Mouse (Mus musculus): ENCODE data around the gene Pou3f1. TPM values are rescaled to one million over a fixed set of nuclear protein-coding genes. Genes with fewer than 3 reads are reported as not detected.
"Not testable (repeated sequence)": the region's sequence is repeated elsewhere in the genome, so short reads cannot be mapped to it uniquely, and the experiment has no call there.

Pou3f1 gene
- polyA plus RNA-seq, 1 experiment from 2014 or later, result 2.5 TPM

DNA sequence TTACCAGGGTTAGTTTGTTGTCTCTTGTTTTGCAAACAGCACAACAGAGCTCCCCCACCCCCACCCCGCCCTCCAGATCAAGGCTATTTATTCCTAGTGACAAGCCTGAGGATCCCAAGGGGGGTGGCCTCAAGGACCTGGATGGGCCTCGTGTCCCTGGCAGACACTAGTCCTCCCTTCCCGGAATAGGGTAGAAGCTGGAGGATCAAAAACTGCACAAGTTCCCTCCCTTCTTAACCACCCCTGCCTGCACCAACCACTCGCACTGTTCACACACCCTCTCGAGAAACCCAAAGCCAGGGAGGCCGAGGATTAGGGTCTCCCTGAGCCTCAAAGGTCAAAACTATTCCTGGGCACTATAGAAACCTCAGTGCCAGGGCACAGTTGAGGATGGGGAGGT is 43.2 kb downstream of the Pou3f1 start:
- H3K4me1 ChIP-seq, result peaks cover 73% of the 10 kb centered on the region
- peak overlapping the region; percentile 98 for H3K27ac ChIP-seq (replicated peaks)

DNA sequence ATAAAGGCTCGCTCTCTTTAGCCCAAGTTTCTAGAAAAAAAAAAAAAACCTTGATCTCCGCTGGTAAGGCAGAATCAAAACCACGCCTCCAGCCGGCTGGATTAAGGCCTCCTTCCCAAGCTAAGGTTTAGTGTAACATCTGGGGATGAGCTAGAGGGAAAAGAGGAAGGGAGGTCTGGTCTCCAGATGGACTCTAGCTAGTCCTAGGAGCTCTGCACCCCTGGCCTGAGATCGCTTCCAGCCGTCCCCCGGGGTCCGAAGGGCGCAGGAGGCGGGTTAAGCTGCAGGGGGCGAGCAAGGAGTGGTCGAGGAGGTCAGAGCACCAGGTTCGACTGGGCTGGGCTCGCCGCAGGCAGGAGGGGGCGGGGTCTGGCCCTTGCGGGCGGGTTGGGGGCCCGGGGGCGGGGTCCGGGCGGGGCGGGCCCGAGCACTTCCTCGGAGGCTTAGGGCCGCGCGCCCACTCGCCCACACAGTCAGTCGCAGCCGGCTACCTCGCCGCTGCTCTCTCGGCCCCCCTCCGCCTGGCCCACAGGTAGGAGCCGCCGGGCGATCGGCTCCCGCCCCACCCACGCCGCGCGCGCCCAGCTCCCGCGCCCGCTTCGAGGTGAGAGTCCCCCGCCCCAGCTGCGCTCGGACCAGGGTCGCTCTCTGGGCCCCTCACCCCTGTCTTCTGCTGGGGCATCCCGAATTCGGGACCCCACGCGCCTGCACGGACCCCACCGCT is 43.8 kb downstream of the Pou3f1 start, which contains the start of gene Fhl3:
Gene Fhl3, plus strand, starts transcription at position 454 of the 724 bp plus-strand sequence.
- Histone ChIP-seq H3K4me1 (peaks cover 77% of the 10 kb centered on the region), H3K4me3 (peak within 1 kb of the TSS; percentile 95), H3K27me3 (replicated peaks; ENCODE audit: low read depth, poor library complexity, severe bottlenecking) (peaks cover 18% of the 10 kb centered on the region), H3K36me3 (replicated peaks) (peaks cover 3% of the 10 kb centered on the region), H3K9me3 (no peaks in the 10 kb centered on the region), H3K27ac (replicated peaks) (peak within 1 kb of the TSS; percentile 98)
- under 1% methylated on average over 58 of the region's 59 CpGs for WGBS
- peak; percentile 94 for DNase-seq (ENCODE audit: low spot score)

More for the DNA sequence above, 43.2 kb downstream of the Pou3f1 start:
- H3K4me3 ChIP-seq, result peak overlapping the region; percentile 95
- H3K27me3 ChIP-seq (replicated peaks; ENCODE audit: low read depth, poor library complexity, severe bottlenecking), result peaks cover 24% of the 10 kb centered on the region
- no peaks in the 10 kb centered on the region; the same call in 1 of the 2 replicates for H3K36me3 ChIP-seq (replicated peaks)
- no peaks in the 10 kb centered on the region for H3K9me3 ChIP-seq
- no peak for DNase-seq (ENCODE audit: low spot score)
- 5% methylated on average over 6 of the region's 6 CpGs for WGBS

DNA sequence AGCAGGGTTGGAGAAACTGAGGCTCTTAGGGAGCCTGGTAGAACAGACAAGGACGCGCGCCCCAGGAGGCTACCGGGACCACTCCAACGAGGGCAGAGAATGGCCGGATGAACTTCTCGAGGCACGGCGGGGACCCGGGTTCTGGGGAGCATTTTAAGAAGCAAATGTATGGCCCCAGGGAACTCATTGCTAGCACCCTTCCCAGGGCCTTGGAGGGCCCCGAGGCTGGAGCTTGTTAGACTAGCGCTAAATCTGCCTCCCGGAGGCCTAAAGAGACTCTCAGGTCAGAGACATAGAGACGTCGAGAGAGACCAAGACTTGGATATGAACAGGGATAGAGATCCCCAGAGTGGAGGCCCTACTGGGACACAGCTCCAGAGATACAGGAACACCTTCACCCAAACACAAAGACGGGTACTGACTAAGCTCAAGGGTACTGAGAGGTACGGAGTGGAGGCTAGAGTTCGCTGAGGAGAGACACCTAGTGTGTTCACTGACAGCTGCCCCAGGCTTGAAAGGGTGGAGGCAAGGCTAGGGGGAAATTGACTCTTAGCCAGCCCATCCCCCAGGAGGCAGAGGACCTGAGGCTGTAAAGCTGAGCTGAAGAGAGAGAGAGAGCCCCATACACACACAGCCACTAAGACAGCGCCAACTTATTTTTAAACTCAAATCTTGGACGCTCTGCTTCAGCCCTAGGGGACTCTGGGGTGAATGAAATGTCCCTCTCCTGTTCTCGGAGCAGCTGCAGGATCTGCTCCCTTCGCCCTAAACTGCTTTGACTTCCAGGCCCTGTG is 44.6 kb downstream of the Pou3f1 start:
- peak overlapping the region; percentile 98 for H3K27ac ChIP-seq (replicated peaks)
- peaks cover 11% of the 10 kb centered on the region for H3K36me3 ChIP-seq (replicated peaks)
- H3K27me3 ChIP-seq (replicated peaks; ENCODE audit: low read depth, poor library complexity, severe bottlenecking), result peaks cover 9% of the 10 kb centered on the region
- H3K4me3 ChIP-seq, result peak overlapping the region; percentile 95
- peak; percentile 61 for DNase-seq (ENCODE audit: low spot score)
- peaks cover 77% of the 10 kb centered on the region for H3K4me1 ChIP-seq
- WGBS, result 1% methylated on average over 22 of the region's 22 CpGs
- no peaks in the 10 kb centered on the region for H3K9me3 ChIP-seq

DNA sequence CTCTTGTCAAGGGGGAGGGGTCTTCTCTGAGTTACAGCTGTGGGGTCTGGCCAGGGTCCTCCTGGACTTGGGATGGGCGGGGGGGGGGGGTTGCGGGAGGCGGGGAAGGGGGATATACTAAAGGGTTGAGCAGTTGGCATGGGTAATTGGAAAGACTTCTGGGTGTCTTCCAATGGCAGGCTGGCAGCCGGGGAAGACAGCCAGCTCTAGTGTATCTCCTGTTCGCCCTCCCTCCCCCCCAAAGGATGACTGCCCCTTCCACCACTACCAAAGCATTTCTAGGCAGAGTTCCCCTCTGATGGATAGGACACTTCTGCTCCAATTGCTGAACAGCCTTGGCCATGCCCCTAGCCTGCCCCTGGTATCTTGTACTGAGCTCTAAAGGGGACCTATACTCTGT is 45.3 kb downstream of the Pou3f1 start:
- Histone ChIP-seq H3K27ac (replicated peaks) (peak overlapping the region; percentile 98), H3K27me3 (replicated peaks; ENCODE audit: low read depth, poor library complexity, severe bottlenecking) (peaks cover 8% of the 10 kb centered on the region; the same call in 1 of the 2 replicates), H3K4me1 (peaks cover 80% of the 10 kb centered on the region), H3K36me3 (replicated peaks) (peaks cover 18% of the 10 kb centered on the region), H3K4me3 (peak overlapping the region; percentile 95), H3K9me3 (no peaks in the 10 kb centered on the region)
- 39% methylated on average over 5 of the region's 5 CpGs for WGBS
- DNase-seq (ENCODE audit: low spot score), result no peak

DNA sequence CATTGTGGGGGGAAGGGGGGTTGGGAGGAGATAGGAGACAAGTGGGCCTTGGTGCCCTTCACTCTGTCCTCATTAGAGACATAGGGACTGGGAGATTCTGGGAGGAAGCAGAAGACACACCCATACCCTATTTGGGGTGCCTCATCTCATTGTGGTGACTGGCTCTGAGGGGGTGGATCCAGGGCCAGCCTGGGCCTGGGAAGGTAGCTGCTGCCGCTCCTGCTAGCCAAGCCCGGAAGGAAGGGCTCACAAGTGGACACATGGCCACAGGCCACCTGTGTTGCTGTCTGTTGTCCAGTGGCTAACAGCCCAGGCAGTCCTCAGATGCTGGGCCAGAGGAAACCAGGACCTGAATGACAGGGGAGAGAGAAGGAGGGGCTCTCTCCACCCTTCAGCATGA is 46.8 kb downstream of the Pou3f1 start:
- 27% methylated on average over 2 of the region's 2 CpGs for WGBS
- peaks cover 8% of the 10 kb centered on the region; the same call in 1 of the 2 replicates for H3K27me3 ChIP-seq (replicated peaks; ENCODE audit: low read depth, poor library complexity, severe bottlenecking)
- peaks cover 28% of the 10 kb centered on the region for H3K36me3 ChIP-seq (replicated peaks)
- H3K27ac ChIP-seq (replicated peaks), result peak overlapping the region; percentile 92
- DNase-seq (ENCODE audit: low spot score), result peak; percentile 20
- H3K9me3 ChIP-seq, result no peaks in the 10 kb centered on the region
- peaks cover 95% of the 10 kb centered on the region for H3K4me1 ChIP-seq
- H3K4me3 ChIP-seq, result peak overlapping the region; percentile 48

DNA sequence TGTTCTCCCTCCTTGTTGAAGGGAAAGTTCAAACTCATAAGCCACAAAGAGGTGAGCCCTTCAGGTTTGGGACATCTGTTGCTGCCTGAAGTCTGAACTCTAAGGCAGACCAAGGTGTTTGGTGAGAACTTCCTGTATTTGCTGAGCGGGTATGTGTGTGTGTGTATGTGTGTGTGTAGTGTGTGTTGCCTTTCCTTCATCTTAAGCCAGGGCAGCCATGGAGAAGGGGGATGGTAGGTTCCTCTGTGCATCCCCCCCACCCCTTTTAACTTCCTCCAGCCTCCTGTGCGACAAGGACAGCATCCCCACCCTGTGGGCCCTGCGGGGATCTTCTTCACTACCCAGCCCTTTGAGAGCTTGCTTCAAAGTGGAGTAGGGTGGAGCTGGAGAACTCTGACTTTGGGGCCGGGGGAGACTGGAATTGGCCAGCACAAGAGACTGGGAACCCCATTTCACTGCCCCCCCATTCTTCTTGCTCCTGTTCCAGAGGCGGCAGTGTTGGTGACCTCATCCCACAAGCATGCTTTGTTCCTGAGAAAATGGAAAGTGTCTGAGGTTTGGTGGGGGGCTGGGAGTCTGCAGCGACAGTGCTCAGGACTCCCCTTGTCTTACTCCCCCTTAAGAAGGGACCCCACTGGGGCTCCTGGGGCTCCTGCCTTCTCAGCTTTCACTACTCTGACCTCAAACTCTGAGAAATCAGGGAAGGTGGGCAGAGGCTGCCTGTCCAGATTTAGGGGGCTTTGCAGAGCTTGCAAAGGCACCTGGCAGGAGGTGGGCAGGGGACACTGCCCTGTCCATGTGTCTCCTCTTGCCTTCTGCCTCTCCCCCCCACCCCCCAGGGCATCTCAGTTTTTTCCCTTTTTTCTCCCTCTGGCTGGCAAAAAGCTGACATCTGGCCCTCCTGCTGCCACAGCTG is 47.5 kb downstream of the Pou3f1 start:
- WGBS, result 4% methylated on average over 6 of the region's 6 CpGs

DNA sequence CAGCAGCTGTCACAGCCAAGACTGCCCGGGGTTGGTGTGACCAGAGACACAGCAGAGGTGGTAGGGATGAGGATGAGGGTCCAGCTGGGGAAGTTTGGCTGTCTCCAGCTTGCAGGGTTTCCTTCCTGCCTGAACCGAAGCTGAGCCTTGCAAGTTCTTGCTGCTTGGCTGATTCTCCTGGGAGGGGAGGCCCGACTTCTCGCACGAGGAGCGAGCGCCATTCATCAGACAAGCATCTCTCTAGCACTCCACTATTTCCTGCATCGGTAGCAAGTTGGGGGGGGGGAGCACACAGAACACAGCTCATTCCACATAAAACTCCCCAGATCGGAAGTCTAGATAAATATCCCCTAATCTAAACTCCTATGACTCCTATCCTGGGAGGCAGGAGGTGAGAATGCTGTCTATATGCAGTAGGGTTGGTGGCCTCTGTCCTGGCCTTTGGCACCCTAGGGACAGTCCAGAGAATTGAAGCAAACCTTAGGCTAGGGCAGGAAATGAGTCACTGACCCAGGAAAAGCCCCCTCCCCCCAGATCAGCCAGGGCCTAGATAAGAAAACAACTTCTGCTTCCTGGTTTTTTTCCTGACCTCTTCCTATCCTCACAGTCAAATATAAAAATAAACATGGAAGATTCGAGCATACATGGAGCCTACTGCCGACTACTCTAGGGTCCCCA is 48.3 kb downstream of the Pou3f1 start:
- peak overlapping the region; percentile 48 for H3K4me3 ChIP-seq
- H3K4me1 ChIP-seq, result peaks cover 99% of the 10 kb centered on the region
- H3K9me3 ChIP-seq, result no peaks in the 10 kb centered on the region
- WGBS, result 15% methylated on average over 11 of the region's 11 CpGs
- 0 out of 2 replicates have a peak, but pooled peaks cover 14% of the 10 kb centered on the region for H3K27me3 ChIP-seq (replicated peaks; ENCODE audit: low read depth, poor library complexity, severe bottlenecking)
- H3K36me3 ChIP-seq (replicated peaks), result peaks cover 28% of the 10 kb centered on the region
- peak; percentile 58 for DNase-seq (ENCODE audit: low spot score)
- H3K27ac ChIP-seq (replicated peaks), result peak overlapping the region; percentile 92

More for the DNA sequence above, 47.5 kb downstream of the Pou3f1 start:
- peak; percentile 55 for DNase-seq (ENCODE audit: low spot score)
- H3K27ac ChIP-seq (replicated peaks), result peak overlapping the region; percentile 92
- H3K4me3 ChIP-seq, result peak overlapping the region; percentile 48
- H3K36me3 ChIP-seq (replicated peaks), result peaks cover 28% of the 10 kb centered on the region
- peaks cover 99% of the 10 kb centered on the region for H3K4me1 ChIP-seq
- H3K27me3 ChIP-seq (replicated peaks; ENCODE audit: low read depth, poor library complexity, severe bottlenecking), result 0 out of 2 replicates have a peak, but pooled peaks cover 8% of the 10 kb centered on the region
- H3K9me3 ChIP-seq, result no peaks in the 10 kb centered on the region

DNA sequence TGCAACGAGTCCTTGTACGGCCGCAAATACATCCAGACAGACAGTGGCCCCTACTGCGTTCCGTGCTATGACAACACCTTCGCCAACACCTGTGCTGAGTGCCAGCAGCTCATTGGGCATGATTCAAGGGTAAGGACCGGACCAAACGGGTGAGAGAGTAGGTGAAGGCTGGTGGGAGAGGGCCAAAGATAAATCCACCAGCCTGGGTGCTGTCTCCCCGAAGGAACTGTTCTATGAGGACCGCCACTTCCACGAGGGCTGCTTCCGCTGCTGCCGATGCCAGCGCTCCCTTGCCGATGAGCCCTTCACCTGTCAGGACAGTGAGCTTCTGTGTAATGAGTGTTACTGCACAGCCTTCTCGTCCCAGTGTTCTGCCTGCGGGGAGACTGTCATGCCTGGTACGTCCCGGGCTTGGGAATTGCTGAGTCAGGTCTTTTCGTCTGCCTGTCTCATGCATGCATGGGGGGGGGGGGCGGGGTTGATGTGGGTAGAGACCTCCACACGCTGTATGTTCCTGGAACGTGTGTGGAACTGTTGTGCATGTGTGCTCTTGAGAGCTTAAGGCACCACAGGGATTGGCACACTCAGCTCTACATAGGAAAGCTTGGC is 49.2 kb downstream of the Pou3f1 start:
- H3K4me1 ChIP-seq, result peaks cover 99% of the 10 kb centered on the region
- H3K4me3 ChIP-seq, result no peak overlapping the region
- H3K9me3 ChIP-seq, result no peaks in the 10 kb centered on the region
- H3K27me3 ChIP-seq (replicated peaks; ENCODE audit: low read depth, poor library complexity, severe bottlenecking), result 0 out of 2 replicates have a peak, but pooled peaks cover 14% of the 10 kb centered on the region
- DNase-seq (ENCODE audit: low spot score), result no peak
- H3K36me3 ChIP-seq (replicated peaks), result peaks cover 28% of the 10 kb centered on the region
- peak overlapping the region; percentile 92 for H3K27ac ChIP-seq (replicated peaks)
- WGBS, result 88% methylated on average over 23 of the region's 23 CpGs

DNA sequence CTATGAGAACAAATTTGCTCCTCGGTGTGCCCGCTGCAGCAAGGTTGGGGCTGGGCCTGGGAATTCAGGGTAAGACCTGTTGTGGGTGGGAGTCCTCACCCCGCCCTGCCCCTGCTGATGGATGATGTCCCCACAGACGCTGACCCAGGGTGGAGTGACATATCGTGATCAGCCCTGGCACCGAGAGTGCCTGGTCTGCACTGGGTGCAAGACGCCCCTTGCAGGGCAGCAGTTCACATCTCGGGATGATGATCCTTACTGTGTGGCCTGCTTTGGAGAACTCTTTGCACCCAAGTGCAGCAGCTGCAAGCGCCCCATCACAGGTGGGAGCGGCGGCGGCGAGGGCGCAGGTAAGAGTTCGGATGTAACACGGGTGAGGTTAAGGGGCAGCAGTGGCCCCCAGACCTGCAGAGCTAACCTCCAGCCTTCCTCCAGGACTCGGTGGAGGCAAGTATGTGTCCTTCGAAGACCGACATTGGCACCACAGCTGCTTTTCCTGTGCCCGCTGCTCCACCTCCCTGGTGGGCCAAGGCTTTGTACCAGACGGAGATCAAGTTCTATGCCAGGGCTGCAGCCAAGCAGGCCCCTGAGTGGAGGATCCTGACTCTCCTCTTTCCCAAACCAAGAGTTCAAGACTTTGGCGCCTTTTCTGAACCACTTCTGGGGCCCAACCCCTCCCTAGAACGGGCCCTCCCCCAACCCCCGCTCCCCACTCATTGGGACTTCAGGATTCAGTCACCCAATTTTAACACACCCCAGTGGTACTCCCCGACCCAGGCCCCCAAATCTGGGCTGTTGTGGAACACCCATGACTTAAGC is 51.0 kb downstream of the Pou3f1 start:
- H3K4me1 ChIP-seq, result peaks cover 81% of the 10 kb centered on the region
- not testable (repeated sequence) for DNase-seq (ENCODE audit: low spot score)
- 88% methylated on average over 25 of the region's 25 CpGs for WGBS

DNA sequence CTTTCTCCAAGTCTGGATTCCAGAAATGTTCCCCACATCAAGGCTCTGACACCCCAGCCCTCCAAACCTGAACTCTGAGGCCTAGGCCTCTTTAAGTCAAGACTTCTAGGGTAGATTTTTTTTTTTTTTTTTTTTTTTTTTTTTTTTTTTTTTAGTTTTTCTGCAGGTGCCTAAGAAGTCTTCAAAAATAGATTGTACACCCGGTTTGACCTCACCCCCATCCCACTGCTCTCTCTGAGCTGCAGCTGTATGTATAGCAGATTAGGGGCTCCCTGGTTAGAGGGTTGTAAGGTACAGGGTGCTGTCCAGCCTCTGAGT is 51.6 kb downstream of the Pou3f1 start:
- peaks cover 28% of the 10 kb centered on the region for H3K36me3 ChIP-seq (replicated peaks)
- whole genome bisulfite sequencing, result 26% methylated on average over 1 of the region's 1 CpGs
- peak overlapping the region; percentile 46 for H3K4me3 ChIP-seq
- H3K9me3 ChIP-seq; DNase-seq (ENCODE audit: low spot score); H3K27me3 ChIP-seq (replicated peaks; ENCODE audit: low read depth, poor library complexity, severe bottlenecking): not testable (repeated sequence)
- peak overlapping the region; percentile 93 for H3K27ac ChIP-seq (replicated peaks)
- peaks cover 76% of the 10 kb centered on the region for H3K4me1 ChIP-seq

More for the DNA sequence above, 51.0 kb downstream of the Pou3f1 start:
- H3K9me3 ChIP-seq; H3K4me3 ChIP-seq; H3K27me3 ChIP-seq (replicated peaks; ENCODE audit: low read depth, poor library complexity, severe bottlenecking): not testable (repeated sequence)
- Histone ChIP-seq H3K27ac (replicated peaks) (peak overlapping the region; percentile 93), H3K36me3 (replicated peaks) (peaks cover 28% of the 10 kb centered on the region)

Data from embryonic facial prominence, embryonic 10.5 days (tissue).